Mouse (Mus musculus): Measurements from ENCODE around the gene Fam19a3. TPM values are rescaled to one million over a fixed set of nuclear protein-coding genes. Genes with fewer than 3 reads are reported as not detected.
A peak's percentile ranks its signal among the peaks of the same experiment; 100 is the strongest.

Gene Fam19a3
- total RNA-seq, 2 experiments from 2014 or later = 0.72 to 1.2 TPM

- DNase-seq = no peak
Observed at GRCm38 (mm10) chr3:104792360-104793270, 11.0 kb upstream of the Fam19a3 start.

- DNase-seq = no peak
Observed at GRCm38 (mm10) chr3:104791671-104792070, 10.0 kb upstream of the Fam19a3 start.

GRCm38 (mm10) chr3:104791017-104791416 lies 9.4 kb upstream of the Fam19a3 start:
- no peak for DNase-seq

GRCm38 (mm10) chr3:104790401-104790937 lies 8.8 kb upstream of the Fam19a3 start:
- peak; percentile 51 for DNase-seq

GRCm38 (mm10) chr3:104789822-104790221 lies 8.2 kb upstream of the Fam19a3 start:
- peak; percentile 81 for DNase-seq

- peak; percentile 46 for DNase-seq
Observed at GRCm38 (mm10) chr3:104789312-104789605, 7.6 kb upstream of the Fam19a3 start.

- DNase-seq = peak; percentile 90
Observed at GRCm38 (mm10) chr3:104788561-104789311, 7.1 kb upstream of the Fam19a3 start.

GRCm38 (mm10) chr3:104788075-104788474 lies 6.4 kb upstream of the Fam19a3 start, which contains the start of gene Rhoc:
TSS of gene Rhoc (plus strand) at chr3:104788375.
- no peak for DNase-seq

- no peak for DNase-seq
Observed at GRCm38 (mm10) chr3:104785284-104785683, 3.6 kb upstream of the Fam19a3 start.

GRCm38 (mm10) chr3:104783971-104784500 lies 2.4 kb upstream of the Fam19a3 start:
- DNase-seq = no peak

GRCm38 (mm10) chr3:104782061-104782681 lies 531 bp upstream of the Fam19a3 start:
- DNase-seq = peak; percentile 82

- DNase-seq = peak; percentile 84
Observed at GRCm38 (mm10) chr3:104780561-104781420, 849 bp downstream of the Fam19a3 start, which contains the start of gene Ppm1j. TSS of gene Ppm1j (plus strand) at chr3:104781056.

GRCm38 (mm10) chr3:104779949-104780348 lies 1.7 kb downstream of the Fam19a3 start:
- peak; percentile 77 for DNase-seq

- DNase-seq = peak; percentile 39
Observed at GRCm38 (mm10) chr3:104777342-104777741, 4.3 kb downstream of the Fam19a3 start.

GRCm38 (mm10) chr3:104773301-104773700 lies 8.3 kb downstream of the Fam19a3 start:
- DNase-seq = no peak

GRCm38 (mm10) chr3:104771460-104771859 lies 10.2 kb downstream of the Fam19a3 start:
- DNase-seq = no peak

- no peak for DNase-seq
Observed at GRCm38 (mm10) chr3:104770918-104771317, 10.7 kb downstream of the Fam19a3 start.

GRCm38 (mm10) chr3:104770035-104770434 lies 11.6 kb downstream of the Fam19a3 start:
- DNase-seq = peak; percentile 73

- no peak for DNase-seq
Observed at GRCm38 (mm10) chr3:104769135-104769534, 12.5 kb downstream of the Fam19a3 start.

GRCm38 (mm10) chr3:104767716-104768115 lies 13.9 kb downstream of the Fam19a3 start:
- DNase-seq = no peak

- DNase-seq = no peak
Observed at GRCm38 (mm10) chr3:104767141-104767540, 14.5 kb downstream of the Fam19a3 start.
